Mouse (Mus musculus): ENCODE measurements at regions not wholly inside any gene's neighbourhood (a gene's known extent, or its start where the extent isn't known, plus 50 kb on each side); places are given as distances from the start of the nearest gene placed in this dataset.

GRCm38 (mm10) chr12:106722761-106723160, 712.7 kb downstream of the Vrk1 start:
- in situ Hi-C loops (cut with MboI, MseI): no loop called here

- in situ Hi-C loops (cut with MboI, MseI): no loop called here
These were observed 716.9 kb downstream of the Vrk1 start for GRCm38 (mm10) chr12:106726920-106727319.

- in situ Hi-C loops (cut with MboI, MseI): no loop called here
These were observed 717.5 kb downstream of the Vrk1 start for GRCm38 (mm10) chr12:106727486-106727885.

- in situ Hi-C loops (cut with MboI, MseI): no loop called here
These were observed 719.7 kb downstream of the Vrk1 start for GRCm38 (mm10) chr12:106729686-106730085.

- in situ Hi-C loops (cut with MboI, MseI): no loop called here
These were observed 722.3 kb downstream of the Vrk1 start for GRCm38 (mm10) chr12:106732108-106732857.

- in situ Hi-C loops (cut with MboI, MseI): no loop called here
These were observed 738.7 kb downstream of the Vrk1 start for GRCm38 (mm10) chr12:106748765-106749164.

- in situ Hi-C loops (cut with MboI, MseI): no loop called here
These were observed 724.9 kb upstream of the 3110018I06Rik start for GRCm38 (mm10) chr12:106763552-106763951.

GRCm38 (mm10) chr12:106764516-106764915, 723.9 kb upstream of the 3110018I06Rik start:
- in situ Hi-C loops (cut with MboI, MseI): no loop called here

- in situ Hi-C loops (cut with MboI, MseI): no loop called here
These were observed 714.9 kb upstream of the 3110018I06Rik start for GRCm38 (mm10) chr12:106773536-106773935.

GRCm38 (mm10) chr12:106796596-106796995, 691.8 kb upstream of the 3110018I06Rik start:
- in situ Hi-C loops (cut with MboI, MseI): no loop called here

GRCm38 (mm10) chr12:106819736-106820135, 668.7 kb upstream of the 3110018I06Rik start:
- in situ Hi-C loops (cut with MboI, MseI): no loop called here

- in situ Hi-C loops (cut with MboI, MseI): no loop called here
These were observed 666.1 kb upstream of the 3110018I06Rik start for GRCm38 (mm10) chr12:106822311-106822710.

- in situ Hi-C loops (cut with MboI, MseI): no loop called here
These were observed 659.9 kb upstream of the 3110018I06Rik start for GRCm38 (mm10) chr12:106828542-106828941.

GRCm38 (mm10) chr12:106829323-106829722, 659.1 kb upstream of the 3110018I06Rik start:
- in situ Hi-C loops (cut with MboI, MseI): no loop called here

- in situ Hi-C loops (cut with MboI, MseI): no loop called here
These were observed 653.2 kb upstream of the 3110018I06Rik start for GRCm38 (mm10) chr12:106835241-106835640.

GRCm38 (mm10) chr12:106839618-106840017, 648.8 kb upstream of the 3110018I06Rik start:
- in situ Hi-C loops (cut with MboI, MseI): no loop called here

- in situ Hi-C loops (cut with MboI, MseI): no loop called here
These were observed 648.2 kb upstream of the 3110018I06Rik start for GRCm38 (mm10) chr12:106840150-106840651.

GRCm38 (mm10) chr12:106841996-106842395, 646.4 kb upstream of the 3110018I06Rik start:
- in situ Hi-C loops (cut with MboI, MseI): no loop called here

GRCm38 (mm10) chr12:106842396-106842795, 646.0 kb upstream of the 3110018I06Rik start:
- in situ Hi-C loops (cut with MboI, MseI): no loop called here

- in situ Hi-C loops (cut with MboI, MseI): no loop called here
These were observed 636.8 kb upstream of the 3110018I06Rik start for GRCm38 (mm10) chr12:106851666-106852065.

GRCm38 (mm10) chr12:106852736-106853135, 635.7 kb upstream of the 3110018I06Rik start:
- in situ Hi-C loops (cut with MboI, MseI): no loop called here

GRCm38 (mm10) chr12:106853711-106854240, 634.7 kb upstream of the 3110018I06Rik start:
- in situ Hi-C loops (cut with MboI, MseI): no loop called here

GRCm38 (mm10) chr12:106855520-106855919, 632.9 kb upstream of the 3110018I06Rik start:
- in situ Hi-C loops (cut with MboI, MseI): no loop called here

Data from regulatory T cell (primary cell).